ENCODE assay signal across 18 mouse cellular contexts in genomic region chr9:102979956-102980355, GRCm38 (mm10). TPM values are rescaled to one million over a fixed set of nuclear protein-coding genes. Genes with fewer than 3 reads are reported as not detected.
A peak's percentile ranks its signal among the peaks of the same experiment; 100 is the strongest.
DNase-seq lines count a peak whose midpoint lies in the region; ATAC-seq and TF ChIP-seq lines count a peak whose summit lies in the region.
"Had no signal": no experiment of that assay in that cellular context is flagged by ENCODE, and none has a peak within 500 bp of the region (broad histone marks: within the 10 kb centered on the region; RNA-seq: fewer than 3 reads in every experiment).

No protein-coding gene starts in this region.

- H3K4me3 ChIP-seq in intestine, postnatal 0 days (ENCODE audit: low read depth, low read length), result no peak overlapping the region
- no peak overlapping the region for H3K4me3 ChIP-seq in liver, embryonic 13.5 days (replicated peaks)
- H3K4me3 ChIP-seq: forebrain, embryonic 10.5 days; gastrocnemius, adult 2 months; midbrain, embryonic 13.5 days had no signal

- WGBS in intestine, postnatal 0 days, result 29% methylated on average over 10 of the region's 10 CpGs
- WGBS in liver, embryonic 13.5 days (ENCODE audit: insufficient replicate concordance), result 40% methylated on average over 10 of the region's 10 CpGs

- no peak for TF ChIP-seq CTCF in intestine, postnatal 0 days (IDR thresholded peaks at IDR 0.05; ENCODE audit: low read depth)

- H3K27ac ChIP-seq in intestine, postnatal 0 days (ENCODE audit: low read depth, low read length), result no peak overlapping the region
- peak overlapping the region; percentile 44; the same call in 1 of the 2 replicates for H3K27ac ChIP-seq in liver, embryonic 13.5 days
- H3K27ac ChIP-seq: forebrain, embryonic 10.5 days; midbrain, embryonic 13.5 days had no signal

- no peak overlapping the region for H3K9ac ChIP-seq in intestine, postnatal 0 days (ENCODE audit: low read depth, low read length)
- no peak overlapping the region for H3K9ac ChIP-seq in liver, embryonic 13.5 days
- H3K9ac ChIP-seq: midbrain, embryonic 13.5 days had no signal

- H3K27me3 ChIP-seq in intestine, postnatal 0 days (replicated peaks; ENCODE audit: control insufficient read depth, insufficient read depth, low read length), result no peaks in the 10 kb centered on the region
- H3K27me3 ChIP-seq in liver, embryonic 13.5 days, result no peaks in the 10 kb centered on the region
- H3K27me3 ChIP-seq: midbrain, embryonic 13.5 days had no signal

- ATAC-seq in intestine, postnatal 0 days, result peak; percentile 53; the same call in 1 of the 2 replicates
- peak; percentile 81 for ATAC-seq in liver, embryonic 13.5 days (ENCODE audit: low read depth)
- ATAC-seq: midbrain, embryonic 13.5 days had no signal

- H3K4me2 ChIP-seq in intestine, postnatal 0 days (replicated peaks; ENCODE audit: low read depth), result no peak overlapping the region
- no peak overlapping the region for H3K4me2 ChIP-seq in liver, embryonic 13.5 days
- H3K4me2 ChIP-seq: midbrain, embryonic 13.5 days had no signal

- no peaks in the 10 kb centered on the region; the same call in 1 of the 2 replicates for H3K4me1 ChIP-seq in intestine, postnatal 0 days (replicated peaks; ENCODE audit: control insufficient read depth, insufficient read depth, low read length)
- H3K4me1 ChIP-seq in liver, embryonic 13.5 days (replicated peaks), result peaks cover 2% of the 10 kb centered on the region; the same call in 1 of the 2 replicates

- DNase-seq in R1 (ENCODE audit: low read depth, low spot score), result peak; percentile 20
- DNase-seq in kidney, postnatal 36 days, result peak; percentile 58 to 63
- DNase-seq in liver, embryonic 13.5 days, result no peak
- DNase-seq in urinary bladder, postnatal 14 days (ENCODE audit: low spot score), result no peak
- DNase-seq in heart, adult 11 months, result no peak
- DNase-seq in neural tube, embryonic 10.5 days (ENCODE audit: extremely low spot score, low spot score), result no peak
- no peak for DNase-seq in gastrocnemius, postnatal 4 days (ENCODE audit: low spot score in 2 of 2)
- DNase-seq: gastrocnemius, adult 2 months; layer of hippocampus, postnatal 36 days; lung, postnatal 14 days; right cerebral cortex, postnatal 25 days; thymus, adult 2 months had no signal

- H3K9me3 ChIP-seq in intestine, postnatal 0 days (ENCODE audit: control insufficient read depth), result no peaks in the 10 kb centered on the region
- no peaks in the 10 kb centered on the region for H3K9me3 ChIP-seq in liver, embryonic 13.5 days (replicated peaks)
- H3K9me3 ChIP-seq: forebrain, embryonic 10.5 days; midbrain, embryonic 13.5 days had no signal

- H3K36me3 ChIP-seq in intestine, postnatal 0 days (ENCODE audit: control insufficient read depth, insufficient read depth), result no peaks in the 10 kb centered on the region
- H3K36me3 ChIP-seq in liver, embryonic 13.5 days, result no peaks in the 10 kb centered on the region
- H3K36me3 ChIP-seq: forebrain, embryonic 10.5 days; midbrain, embryonic 13.5 days had no signal

RNA-seq across cellular contexts. Expression of gene Slco2a1, which starts 8.6 kb away (rescaled TPM):
- polyA plus RNA-seq in intestine, postnatal 0 days (2015; fragmentation: Nextera tagmentation; extraction: Ambion mirVana), result 41.2 and 45.9 TPM in 2 replicates
- 1.5 and 2.4 TPM in 2 replicates for polyA plus RNA-seq in liver, embryonic 13.5 days (2015; fragmentation: Nextera tagmentation; extraction: Ambion mirVana)
- total RNA-seq in gastrocnemius, postnatal 4 days (2021), result 1 to 10 TPM in 1 of 2 experiments, under 1 TPM in 1; 0.93 to 1.9 TPM
- total RNA-seq: CH12.LX; megakaryocyte, adult 5-6 weeks; MEL had no signal

Comparison
In these comparisons a context has a peak if more than half of its experiments do, and no peak if none do; other contexts are left out.
1. DNase-seq: peak in R1 (single experiment) and kidney, postnatal 36 days (2 of 2); none in liver, embryonic 13.5 days (single experiment), urinary bladder, postnatal 14 days (single experiment), heart, adult 11 months (single experiment), neural tube, embryonic 10.5 days (single experiment) and gastrocnemius, postnatal 4 days (0 of 2).
2. RNA of gene Slco2a1, which starts 8.6 kb away (polyA plus RNA-seq): 41.2 to 45.9 TPM in intestine, postnatal 0 days; 1.5 to 2.4 TPM in liver, embryonic 13.5 days; every median in the first group is over 10 times any median in the second.